Mouse (Mus musculus) right cerebral cortex, postnatal 14 days (tissue): ENCODE measurements around the gene Zfp511.

Experiments
- DNase-seq: peaks from one replicate; pipeline ENCODE4 v3.0.0; 2022

Gene Zfp511

GRCm38 (mm10) chr7:140048361-140049114, 12.3 kb downstream of the Zfp511 start, which contains the start of gene Msx3:
TSS of gene Msx3 (minus strand) at chr7:140049089.
- DNase-seq, result no peak

DNA sequence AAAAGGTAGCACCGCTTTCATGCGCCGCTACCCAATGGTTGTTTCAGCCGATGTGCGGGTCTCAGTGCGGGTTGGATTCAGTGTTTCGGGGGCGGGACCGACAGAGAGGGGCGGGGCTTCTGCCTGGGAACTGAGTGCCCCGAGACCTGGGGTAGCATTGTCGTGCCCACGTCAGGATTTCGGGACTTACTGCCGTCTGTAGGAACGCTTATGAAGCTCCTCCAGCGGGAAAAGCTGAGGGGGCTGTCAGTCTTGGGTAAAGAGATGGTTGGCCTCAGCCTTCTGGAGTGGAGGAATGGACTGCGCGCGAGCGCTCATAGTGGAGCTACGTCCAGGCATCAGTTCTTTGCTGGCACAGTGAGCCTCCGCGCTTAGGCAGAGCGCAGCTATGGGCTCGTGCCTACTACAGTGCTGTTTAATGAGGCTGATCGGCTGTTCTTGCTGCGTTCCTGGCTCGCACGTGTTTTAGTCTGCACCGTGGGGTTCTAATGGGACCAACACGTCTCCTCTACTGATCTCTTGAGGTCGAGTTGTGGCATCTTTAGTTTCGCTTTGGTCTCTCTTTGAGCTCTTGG, 13.0 kb downstream of the Zfp511 start:
- no peak for DNase-seq

GRCm38 (mm10) chr7:140054124-140054523, 17.9 kb downstream of the Zfp511 start:
- no peak for DNase-seq

GRCm38 (mm10) chr7:140057413-140058407, 21.5 kb downstream of the Zfp511 start:
- no peak for DNase-seq

DNA sequence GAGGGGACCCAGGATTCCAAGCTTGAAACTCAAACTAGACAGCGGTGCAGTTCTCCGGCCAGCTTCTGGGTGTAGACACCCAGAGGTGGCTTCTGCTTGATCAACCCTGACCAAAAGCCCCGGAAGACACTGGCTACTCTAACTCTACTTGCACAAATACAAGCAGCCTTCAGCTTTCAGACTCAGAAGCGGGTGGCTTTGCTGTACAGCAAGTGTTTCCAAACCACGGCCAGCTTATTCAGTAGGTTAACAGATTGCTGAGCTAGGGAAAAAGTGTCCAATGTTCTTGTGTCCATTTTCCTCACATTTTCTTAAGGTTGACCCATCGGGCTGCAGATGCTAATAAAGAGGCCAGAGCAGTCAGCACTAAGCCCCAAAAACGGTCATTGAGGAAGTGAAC, 22.3 kb downstream of the Zfp511 start:
- no peak for DNase-seq

- no peak for DNase-seq
Measured at GRCm38 (mm10) chr7:140059601-140060000, 23.4 kb downstream of the Zfp511 start.

- no peak for DNase-seq
Measured at GRCm38 (mm10) chr7:140060936-140061831, 25.0 kb downstream of the Zfp511 start.

DNA sequence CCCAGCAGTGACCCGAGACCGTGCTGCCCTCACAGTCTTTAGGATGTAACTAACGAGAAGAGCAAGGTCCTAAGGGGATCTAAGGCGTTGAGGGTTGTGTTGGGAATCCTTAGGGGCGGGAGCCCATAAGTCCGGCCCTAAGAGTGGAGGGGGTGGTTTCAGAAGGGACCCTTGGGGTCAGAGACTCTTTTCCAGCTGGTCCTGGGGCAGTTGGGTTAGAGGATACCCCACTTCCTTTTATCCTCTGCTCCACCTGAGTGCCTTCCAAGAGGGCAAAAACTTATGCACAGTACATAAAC, 25.6 kb downstream of the Zfp511 start:
- DNase-seq, result no peak

DNA sequence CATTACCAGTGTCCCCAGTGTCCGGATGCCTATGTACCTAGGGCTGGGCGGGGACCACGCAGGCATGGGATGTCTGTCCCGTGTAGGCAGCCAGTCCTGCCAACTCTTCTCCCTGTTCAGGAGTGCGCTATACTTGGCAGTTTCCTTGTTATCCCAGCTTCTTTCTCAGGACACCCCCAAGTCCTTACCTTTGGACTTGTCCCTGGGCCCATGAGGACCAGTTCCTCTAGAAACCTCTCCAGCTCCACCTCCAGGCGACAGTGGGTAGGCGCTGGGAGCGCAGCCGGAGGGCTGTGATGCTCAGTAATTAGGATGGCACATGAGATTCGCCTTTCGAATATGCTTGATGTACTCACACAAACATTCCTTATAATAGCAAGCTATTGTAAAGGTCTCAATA, 26.1 kb downstream of the Zfp511 start:
- no peak for DNase-seq

DNA sequence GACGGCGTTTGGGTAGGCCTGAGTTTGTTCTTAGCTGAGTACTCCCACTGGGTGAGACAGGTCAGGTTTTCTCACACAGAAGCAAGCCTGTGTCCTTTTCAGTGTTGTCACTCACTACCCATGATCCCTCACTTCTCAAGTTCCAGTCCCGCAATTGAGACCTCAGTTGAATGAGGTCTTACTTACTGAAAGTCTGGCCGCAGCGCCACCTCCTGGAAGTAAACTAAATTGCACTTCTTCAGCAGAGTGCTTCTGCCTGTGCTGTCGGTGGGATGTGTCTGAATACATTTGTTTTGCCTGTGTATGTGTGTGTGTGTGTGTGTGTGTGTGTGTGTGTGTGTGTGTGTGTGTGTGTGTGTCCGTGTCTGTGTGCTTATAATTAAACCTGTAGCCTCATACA, 26.9 kb downstream of the Zfp511 start:
- peak; percentile 85 for DNase-seq

GRCm38 (mm10) chr7:140067397-140067796, 31.2 kb downstream of the Zfp511 start:
- no peak for DNase-seq

DNA sequence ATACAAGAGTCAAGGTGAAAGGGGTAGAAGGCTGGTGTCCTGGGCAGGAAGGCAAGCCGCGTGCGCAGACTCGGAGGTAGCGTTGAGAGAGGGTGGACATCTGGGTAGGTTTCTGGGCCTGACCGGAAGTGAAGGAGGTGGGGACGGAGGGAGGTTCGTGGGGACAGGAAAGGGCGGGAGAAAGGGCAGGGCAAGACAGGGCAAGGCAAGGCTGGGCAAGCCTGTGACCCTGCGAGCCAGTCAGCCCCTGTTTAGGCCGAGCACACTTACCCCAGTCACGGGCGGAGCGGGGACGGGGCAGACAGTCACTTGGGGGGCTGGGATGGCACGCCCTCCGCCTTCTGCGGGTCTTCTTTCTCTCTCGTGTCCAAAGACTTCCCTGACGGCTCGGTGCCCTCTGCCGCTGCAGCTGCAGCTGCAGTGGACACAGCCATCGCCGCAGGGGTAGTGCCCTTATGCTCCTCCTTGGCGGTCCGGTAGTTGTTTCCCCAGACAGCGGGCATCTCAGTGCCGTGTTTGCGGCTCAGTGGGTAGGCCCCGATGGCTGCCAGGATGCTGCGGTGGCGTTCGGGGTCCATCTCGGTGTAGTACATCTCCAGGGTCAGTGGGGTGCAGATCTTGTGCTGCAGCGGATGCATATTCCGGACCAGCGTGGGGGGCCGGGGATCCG, 34.0 kb downstream of the Zfp511 start:
- DNase-seq, result no peak

DNA sequence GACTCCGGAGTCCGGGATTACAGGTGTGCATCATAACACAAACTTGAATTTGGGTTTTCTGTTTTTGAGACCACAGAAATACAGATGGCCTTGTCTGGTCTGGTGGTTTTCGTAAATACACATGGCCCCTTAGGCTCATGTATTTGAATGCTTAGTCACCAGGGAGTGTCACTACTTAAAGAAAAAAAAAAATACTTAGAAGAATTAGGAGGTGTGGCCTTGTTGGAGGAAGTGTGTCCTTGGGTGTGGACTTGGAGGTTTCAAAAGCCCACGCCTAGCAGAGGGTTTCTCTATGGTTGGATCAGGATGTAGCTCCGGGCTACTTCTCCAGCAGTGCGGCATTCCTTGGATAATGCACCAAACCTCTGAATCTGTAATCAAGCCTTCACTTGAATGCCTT, 41.5 kb downstream of the Zfp511 start:
- no peak for DNase-seq

- DNase-seq, result peak; percentile 78
Measured at GRCm38 (mm10) chr7:140078711-140079110, 42.5 kb downstream of the Zfp511 start.

- DNase-seq, result peak; percentile 88
Measured at GRCm38 (mm10) chr7:140080503-140081156, 44.4 kb downstream of the Zfp511 start.

DNA sequence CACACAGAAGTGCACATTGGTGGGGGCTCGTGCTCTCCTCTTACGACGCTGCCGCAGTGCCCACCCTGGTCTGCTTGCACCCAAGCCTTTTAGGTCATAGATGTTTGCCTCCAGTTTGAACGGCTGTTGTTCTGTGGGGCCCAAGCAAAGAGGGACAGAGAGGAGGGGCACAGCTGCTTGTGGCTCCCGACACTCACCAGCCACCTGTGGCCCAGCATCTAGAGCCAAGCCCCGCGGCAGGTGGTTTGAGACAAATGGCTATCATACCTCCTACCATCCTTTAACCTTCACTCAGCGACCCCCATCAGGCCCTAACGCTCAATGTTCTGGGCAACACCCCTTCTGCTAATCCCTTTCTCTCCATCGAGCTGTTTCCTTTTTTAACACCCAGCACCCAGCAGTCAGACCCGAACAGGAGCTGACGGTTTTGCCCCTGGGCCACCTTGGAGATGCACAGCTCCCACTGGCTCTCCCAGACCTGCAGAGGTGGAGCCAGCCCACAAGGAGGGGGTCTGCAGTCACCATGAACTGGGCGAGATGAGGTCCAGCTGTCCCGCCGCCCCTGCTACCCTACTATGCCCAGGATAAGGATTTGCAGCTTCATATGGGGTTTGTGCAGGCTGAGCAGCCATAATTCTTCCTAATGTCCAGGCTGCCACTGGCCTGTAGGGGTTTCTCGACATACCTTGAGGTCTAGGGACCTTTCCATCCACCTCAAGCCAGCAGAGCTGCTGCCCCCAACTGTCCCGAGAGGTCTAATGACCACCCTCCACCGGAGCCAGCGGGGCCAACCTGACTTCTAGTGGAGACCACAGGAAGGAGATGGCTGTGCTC, 45.4 kb downstream of the Zfp511 start:
- peak; percentile 48 for DNase-seq

DNA sequence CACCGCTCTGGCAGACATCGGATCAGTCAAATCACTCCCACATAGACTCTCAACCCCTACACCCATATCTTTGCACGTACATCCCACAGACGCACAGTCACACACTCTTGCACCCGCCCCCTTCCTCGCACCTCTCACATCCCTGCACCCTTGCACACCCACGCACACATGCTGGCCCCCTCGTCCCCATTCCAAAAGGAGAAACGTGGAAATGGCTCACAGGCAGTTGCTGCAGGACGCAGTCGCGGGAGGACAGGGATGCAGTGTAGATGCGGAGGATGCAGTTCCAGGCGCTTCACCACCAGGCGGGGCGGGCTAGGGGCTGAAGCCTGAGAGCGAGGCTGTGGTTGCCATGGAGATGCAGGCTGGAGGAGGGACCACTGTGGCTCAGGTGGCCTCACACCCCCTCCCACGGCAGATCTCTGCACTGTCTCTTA, 46.1 kb downstream of the Zfp511 start, which contains the start of gene Caly:
Caly (minus strand) TSS at position 307 of the 437 bp plus-strand sequence.
- peak; percentile 92 for DNase-seq
